Mouse (Mus musculus) G1E (cell line): ENCODE data around the gene Fmnl2. TPM values are rescaled to one million over a fixed set of nuclear protein-coding genes. Genes with fewer than 3 reads are reported as not detected.

Experiments used
- ATAC-seq: 2 replicates; pipeline ENCODE4 v1.8.0; 2016; ENCODE audit warnings: mild to moderate bottlenecking; ENCODE audit not compliant: insufficient number of reproducible peaks, poor library complexity, low FRiP score, severe bottlenecking; ENCODE audit errors: extremely low read depth
- DNase-seq: peaks from one replicate; pipeline ENCODE4 v3.0.0; 2012; ENCODE audit warnings: low spot score
- H3K27me3 ChIP-seq: 2 replicates; pipeline ENCODE4 v1.6.1; 2012; ENCODE audit warnings: mild to moderate bottlenecking, low read length, inconsistent platforms; ENCODE audit not compliant: insufficient read depth
- H3K36me3 ChIP-seq: replicated peaks from 2 replicates; pipeline ENCODE3; 2012; ENCODE audit warnings: mild to moderate bottlenecking, inconsistent platforms
- H3K4me1 ChIP-seq: 2 replicates; pipeline ENCODE4 v1.6.1; 2012; ENCODE audit warnings: low read depth, low read length, inconsistent platforms, mixed read lengths; ENCODE audit not compliant: insufficient read depth
- H3K4me3 ChIP-seq: 2 replicates; pipeline ENCODE4 v1.5.1; 2012; ENCODE audit warnings: low read depth, mild to moderate bottlenecking, inconsistent platforms, low read length, moderate library complexity, mixed read lengths
- H3K9me3 ChIP-seq: replicated peaks from 2 replicates; pipeline ENCODE4 v1.6.1; 2012; ENCODE audit warnings: inconsistent platforms
- CTCF ChIP-seq: IDR thresholded peaks from 2 replicates; pipeline ENCODE4 v1.5.1; 2012; ENCODE audit warnings: low read depth, low read length, inconsistent platforms, mixed read lengths
- GATA1 ChIP-seq: IDR thresholded peaks from 2 replicates; pipeline ENCODE4 v1.6.1; 2012; ENCODE audit warnings: borderline replicate concordance, low read length, inconsistent platforms, mixed read lengths
- GATA2 ChIP-seq: IDR thresholded peaks from 2 replicates; pipeline ENCODE4 v1.6.1; 2012; ENCODE audit warnings: low read depth, low read length, inconsistent platforms, borderline replicate concordance
- POLR2AphosphoS5 ChIP-seq: IDR thresholded peaks from 2 replicates; pipeline ENCODE4 v1.6.1; 2012; ENCODE audit warnings: low read depth, low read length, inconsistent platforms; ENCODE audit not compliant: insufficient replicate concordance
- TAL1 ChIP-seq: conservative IDR thresholded peaks from 2 replicates; pipeline ENCODE4 v1.6.1; 2012; ENCODE audit warnings: low read depth, low read length, inconsistent platforms, mixed read lengths
- polyA plus RNA-seq: library from polyadenylated mRNA; stranded (reverse); fragments of >175 nt; gene quantifications from 2 replicates; pipeline ENCODE4 v1.2.3, GENCODE M21; 2012
- total RNA-seq, 2 experiments: library from RNA; stranded (forward) in 1 of 2; stranded (reverse) in 1 of 2; fragments of 200-1000 nt in 1 of 2; fragments of >200 nt in 1 of 2; fragmentation: Nextera tagmentation in 1 of 2; gene quantifications; 2 replicates each; pipeline ENCODE4 v1.2.3; 2014 to 2017

Fmnl2 gene
- total and polyA plus RNA-seq, 3 experiments: not detected

- TF ChIP-seq GATA2 (no peak), TAL1 (no peak), CTCF (no peak), GATA1 (no peak), POLR2AphosphoS5 (no peak)
- ATAC-seq (no peak), DNase-seq (no peak)
- Histone ChIP-seq H3K4me3 (no peak overlapping the region), H3K27me3 (no peaks in the 10 kb centered on the region), H3K36me3 (no peaks in the 10 kb centered on the region), H3K9me3 (no peaks in the 10 kb centered on the region), H3K4me1 (no peaks in the 10 kb centered on the region)
Observed at GRCm38 (mm10) chr2:52989316-52989715, 131.7 kb downstream of the Fmnl2 start.

GRCm38 (mm10) chr2:52990874-52991687 lies 133.4 kb downstream of the Fmnl2 start:
- no peaks in the 10 kb centered on the region for H3K27me3 ChIP-seq
- no peak for DNase-seq
- H3K9me3 ChIP-seq: no peaks in the 10 kb centered on the region
- H3K4me1 ChIP-seq: no peaks in the 10 kb centered on the region
- H3K36me3 ChIP-seq: no peaks in the 10 kb centered on the region
- TF ChIP-seq CTCF (no peak), GATA1 (no peak)
- no peak overlapping the region for H3K4me3 ChIP-seq
- ATAC-seq: no peak

- H3K4me3 ChIP-seq: no peak overlapping the region
- no peaks in the 10 kb centered on the region for H3K9me3 ChIP-seq
- DNase-seq (no peak), ATAC-seq (no peak)
- H3K36me3 ChIP-seq: no peaks in the 10 kb centered on the region
- H3K4me1 ChIP-seq: no peaks in the 10 kb centered on the region
- no peaks in the 10 kb centered on the region for H3K27me3 ChIP-seq
- no peak for TF ChIP-seq GATA1
- no peak for TF ChIP-seq POLR2AphosphoS5
- no peak for TF ChIP-seq CTCF
- no peak for TF ChIP-seq GATA2
- TF ChIP-seq TAL1: no peak
Observed at GRCm38 (mm10) chr2:52991688-52992194, 134.1 kb downstream of the Fmnl2 start.

- TF ChIP-seq CTCF (no peak), GATA1 (no peak), TAL1 (no peak), GATA2 (no peak), POLR2AphosphoS5 (no peak)
- no peaks in the 10 kb centered on the region for H3K4me1 ChIP-seq
- no peak for DNase-seq
- no peaks in the 10 kb centered on the region for H3K27me3 ChIP-seq
- no peaks in the 10 kb centered on the region for H3K9me3 ChIP-seq
- no peaks in the 10 kb centered on the region for H3K36me3 ChIP-seq
- ATAC-seq: no peak
- H3K4me3 ChIP-seq: no peak overlapping the region
Observed at GRCm38 (mm10) chr2:52993241-52993640, 135.6 kb downstream of the Fmnl2 start.

- Histone ChIP-seq H3K9me3 (no peaks in the 10 kb centered on the region), H3K27me3 (no peaks in the 10 kb centered on the region), H3K4me3 (no peak overlapping the region), H3K4me1 (no peaks in the 10 kb centered on the region), H3K36me3 (no peaks in the 10 kb centered on the region)
- DNase-seq: no peak
- TF ChIP-seq GATA2 (no peak), CTCF (no peak), POLR2AphosphoS5 (no peak), GATA1 (no peak), TAL1 (no peak)
- ATAC-seq: no peak
Observed at GRCm38 (mm10) chr2:52994526-52994925, 136.9 kb downstream of the Fmnl2 start.

GRCm38 (mm10) chr2:52997955-52998750 lies 140.5 kb downstream of the Fmnl2 start:
- ATAC-seq (no peak), DNase-seq (no peak)
- H3K27me3 ChIP-seq: no peaks in the 10 kb centered on the region
- H3K9me3 ChIP-seq: no peaks in the 10 kb centered on the region
- TF ChIP-seq POLR2AphosphoS5: no peak
- TF ChIP-seq CTCF: no peak
- no peak for TF ChIP-seq GATA1
- TF ChIP-seq GATA2: no peak
- no peak for TF ChIP-seq TAL1
- no peaks in the 10 kb centered on the region for H3K4me1 ChIP-seq
- no peaks in the 10 kb centered on the region for H3K36me3 ChIP-seq
- H3K4me3 ChIP-seq: no peak overlapping the region
